Mouse (Mus musculus) liver, adult (tissue): ENCODE data around the gene St7.
A peak's percentile ranks its signal among the peaks of the same experiment; 100 is the strongest.

Experiments used
- GATA4 ChIP-seq: IDR thresholded peaks from 2 replicates; pipeline ENCODE4 v1.6.1; 2014; ENCODE audit warnings: mild to moderate bottlenecking, low read length; ENCODE audit not compliant: insufficient replicate concordance

The St7 gene

GRCm38 (mm10) chr6:17923370-17923769 lies 230.6 kb downstream of the St7 start:
- TF ChIP-seq GATA4, result no peak

- TF ChIP-seq GATA4, result no peak
Measured at GRCm38 (mm10) chr6:17923894-17924505, 231.3 kb downstream of the St7 start.

GRCm38 (mm10) chr6:17925267-17925666 lies 232.5 kb downstream of the St7 start:
- no peak for TF ChIP-seq GATA4

- no peak for TF ChIP-seq GATA4
Measured at GRCm38 (mm10) chr6:17927746-17928145, 235.0 kb downstream of the St7 start.

DNA sequence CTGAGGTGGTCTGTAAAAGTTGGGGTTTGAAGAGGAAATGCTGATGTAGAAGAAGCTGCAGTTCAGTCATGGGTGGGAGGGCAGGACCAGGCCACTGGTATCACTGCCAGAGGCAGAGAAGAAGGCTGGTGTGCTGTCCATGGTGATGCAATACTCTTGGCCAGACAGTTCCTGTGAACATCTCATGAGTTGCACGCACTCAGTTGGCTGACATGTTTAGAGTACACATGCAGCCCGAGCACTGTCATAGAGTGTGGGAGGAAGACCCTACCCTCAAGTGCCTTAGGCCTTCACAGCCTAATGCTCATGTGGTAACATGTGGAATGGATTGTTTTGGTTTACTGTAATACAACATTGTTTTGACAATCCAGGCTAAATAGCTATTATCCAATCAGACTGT lies 238.5 kb downstream of the St7 start:
- no peak for TF ChIP-seq GATA4

- TF ChIP-seq GATA4, result no peak
Measured at GRCm38 (mm10) chr6:17931835-17932234, 239.1 kb downstream of the St7 start.

DNA sequence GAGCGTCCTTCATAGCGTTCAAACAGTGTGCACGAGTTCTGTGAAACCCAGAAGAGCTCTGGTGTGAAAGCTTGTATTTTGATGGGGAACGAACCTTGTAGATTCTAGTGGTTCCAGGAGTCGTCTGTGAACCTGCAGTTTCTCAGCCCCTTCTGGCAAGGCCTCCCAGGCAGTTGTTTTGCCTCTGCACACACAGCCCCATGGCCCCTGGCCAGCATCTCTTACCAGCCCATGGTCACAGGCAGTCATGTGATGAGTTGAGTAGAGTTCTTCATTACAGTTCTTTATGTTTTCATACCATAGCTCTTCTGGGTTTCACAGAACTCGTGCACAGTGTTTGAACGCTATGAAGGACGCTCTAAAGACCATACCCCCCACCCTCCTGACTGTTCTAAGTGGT lies 240.1 kb downstream of the St7 start:
- TF ChIP-seq GATA4, result no peak

DNA sequence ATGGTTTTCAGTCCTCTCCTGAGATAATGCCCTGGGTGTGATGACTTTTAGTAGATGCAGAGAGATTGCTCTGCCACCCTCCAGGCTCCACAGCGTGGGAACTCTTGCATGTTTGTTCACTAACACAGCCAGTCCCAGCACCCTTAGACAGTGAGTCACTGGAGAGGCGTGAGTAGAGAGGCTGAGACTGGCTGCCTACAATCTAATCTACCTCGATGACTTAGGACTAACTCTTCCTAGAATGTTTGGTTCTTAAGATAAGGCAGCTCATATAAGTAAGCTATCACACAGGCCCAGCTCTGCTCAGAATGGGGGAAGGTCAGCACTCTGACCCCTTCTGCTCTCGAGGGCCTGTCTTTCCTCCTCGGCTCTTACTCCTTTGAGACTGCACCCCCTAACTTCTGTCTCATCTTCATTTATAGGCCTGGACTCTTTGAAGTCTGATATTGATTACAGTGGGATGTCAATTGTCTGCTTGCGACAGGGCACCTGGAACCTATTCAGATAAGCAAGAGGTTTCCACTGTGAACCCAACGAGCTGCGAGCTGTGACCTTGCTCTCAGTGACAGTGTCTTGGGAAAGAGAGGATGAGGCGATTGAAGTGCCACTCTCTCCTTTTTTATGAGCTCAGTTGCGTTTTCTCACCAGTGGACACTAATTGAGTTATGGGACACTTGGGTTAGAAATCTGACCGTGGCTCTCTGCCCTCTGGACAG lies 246.1 kb downstream of the St7 start:
- TF ChIP-seq GATA4, result no peak

- TF ChIP-seq GATA4, result no peak
Measured at GRCm38 (mm10) chr6:17941916-17942315, 249.2 kb downstream of the St7 start.

DNA sequence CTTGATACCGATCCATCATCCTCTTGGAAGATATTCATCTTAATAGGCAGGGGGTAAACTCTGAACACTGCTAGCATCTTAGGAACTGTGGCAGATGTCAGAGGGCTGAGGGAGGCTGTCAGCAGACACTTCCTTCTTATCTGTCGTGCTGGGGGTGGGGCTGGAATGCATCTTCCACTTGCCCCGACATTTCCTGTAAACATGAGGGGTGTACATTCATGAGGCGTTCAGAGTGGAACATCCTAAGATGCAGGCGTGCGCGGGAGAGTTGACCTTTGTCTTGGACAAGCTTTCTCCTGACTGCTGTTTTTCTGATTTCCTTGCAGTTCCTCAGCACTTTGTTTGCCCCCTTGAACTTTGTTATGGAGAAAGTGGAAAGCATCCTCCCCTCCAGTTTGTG lies 249.6 kb downstream of the St7 start:
- peak; percentile 97 for TF ChIP-seq GATA4

- TF ChIP-seq GATA4, result peak; percentile 88
Measured at GRCm38 (mm10) chr6:17943877-17944617, 251.3 kb downstream of the St7 start.

DNA sequence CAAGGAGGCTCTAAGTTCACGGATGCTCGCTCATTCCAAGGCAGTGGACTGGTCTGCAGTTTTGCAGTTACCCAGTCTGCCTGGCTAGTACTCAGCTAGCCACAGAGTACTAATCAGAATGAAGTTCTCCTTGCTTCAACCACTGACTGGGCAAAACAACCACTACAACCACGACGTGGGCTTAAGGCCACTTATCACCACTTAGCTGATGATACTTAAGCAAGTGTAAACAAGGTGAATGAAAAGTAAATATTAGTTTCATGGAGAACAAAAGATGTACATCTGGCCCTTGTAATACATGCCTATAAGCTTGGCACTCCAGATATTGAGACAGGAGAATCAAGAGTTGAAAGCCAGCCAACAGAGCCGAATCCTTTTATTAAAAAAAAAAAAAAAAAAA lies 253.7 kb downstream of the St7 start:
- no peak for TF ChIP-seq GATA4

DNA sequence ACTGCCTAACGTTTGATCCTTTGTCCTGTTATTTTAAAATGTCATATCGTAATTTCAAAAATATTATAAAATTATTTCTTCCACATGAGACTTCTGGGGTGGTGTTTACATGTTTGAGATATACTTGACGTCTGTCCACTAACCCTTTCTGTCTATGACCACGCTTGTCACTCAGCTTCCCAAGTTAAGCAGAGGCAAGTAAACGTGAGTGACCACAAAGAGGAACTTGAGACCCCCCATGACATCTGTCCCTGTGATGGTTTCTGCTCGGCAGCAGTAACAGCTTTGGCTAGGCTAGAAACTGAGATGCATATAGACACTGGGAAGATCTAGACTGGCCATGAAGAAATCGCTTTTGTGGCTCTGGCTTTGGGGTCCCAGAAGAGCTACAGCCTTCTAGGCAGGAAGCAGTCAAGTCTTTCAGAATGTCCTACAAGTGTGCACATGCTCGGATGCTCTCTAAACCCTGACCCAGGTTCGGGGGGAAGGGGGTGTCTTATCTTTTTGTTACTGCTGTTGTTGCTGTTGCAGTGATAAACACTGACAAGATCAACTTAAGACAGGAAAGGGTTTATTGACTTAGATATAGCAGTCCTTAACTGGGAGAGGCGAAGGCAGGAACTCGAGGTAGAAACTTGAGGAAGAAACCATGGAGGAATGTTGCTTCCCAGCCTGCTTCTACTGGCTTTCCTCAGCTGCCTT lies 254.5 kb downstream of the St7 start:
- no peak for TF ChIP-seq GATA4

DNA sequence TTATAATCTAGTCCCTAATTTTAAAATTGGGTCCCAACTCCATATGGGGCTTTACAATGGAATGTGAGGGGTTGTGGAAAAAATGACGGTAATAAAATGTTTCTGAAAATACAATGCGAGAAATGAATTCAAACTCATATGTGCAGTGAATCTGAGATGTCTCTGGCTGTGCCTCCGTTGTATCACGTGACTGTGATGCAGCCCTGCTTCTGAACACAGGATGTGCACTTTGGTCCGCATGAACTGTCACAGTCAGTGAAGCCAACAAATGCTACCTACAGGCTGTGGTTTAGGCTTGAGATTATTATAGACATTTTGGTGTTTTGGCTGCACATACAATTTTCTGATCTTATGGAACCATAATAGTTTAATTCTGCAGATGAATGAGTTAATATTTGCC lies 256.4 kb downstream of the St7 start:
- no peak for TF ChIP-seq GATA4

- no peak for TF ChIP-seq GATA4
Measured at GRCm38 (mm10) chr6:17951779-17952178, 259.0 kb downstream of the St7 start.

GRCm38 (mm10) chr6:17963455-17963854 lies 270.7 kb downstream of the St7 start:
- TF ChIP-seq GATA4, result no peak
